Mouse (Mus musculus) c-Kit-positive CD71-positive TER-119-positive erythroid progenitor cells, embryonic 14.5 days (primary cell): ENCODE results near the gene Rph3a.
"Not testable (repeated sequence)": the region's sequence is repeated elsewhere in the genome, so short reads cannot be mapped to it uniquely, and the experiment has no call there.

Source experiments
- DNase-seq: peaks from one replicate; pipeline ENCODE4 v3.0.0-alpha.2; 2013; ENCODE audit warnings: low spot score

Gene Rph3a

DNA sequence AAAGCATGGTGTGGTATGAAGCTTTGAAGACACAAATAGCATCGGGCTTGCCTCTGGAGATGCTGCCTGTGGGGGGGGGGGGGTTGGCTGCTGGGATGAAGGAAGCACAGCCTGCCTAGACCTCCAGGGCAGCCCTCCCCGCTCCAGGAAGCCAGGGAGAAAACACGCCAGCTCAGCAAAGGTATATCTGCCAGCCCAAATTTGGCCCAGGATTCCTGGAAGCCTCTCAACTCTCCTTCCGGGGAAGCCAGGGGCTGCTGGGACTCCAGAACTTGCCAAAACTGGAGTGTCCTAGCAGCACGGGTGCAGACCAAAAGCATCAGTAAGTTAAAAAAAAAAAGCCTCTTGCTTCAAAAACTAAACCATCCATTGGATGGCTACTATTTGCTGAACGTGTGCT, 37.6 kb downstream of the Rph3a start:
- DNase-seq: no peak

DNA sequence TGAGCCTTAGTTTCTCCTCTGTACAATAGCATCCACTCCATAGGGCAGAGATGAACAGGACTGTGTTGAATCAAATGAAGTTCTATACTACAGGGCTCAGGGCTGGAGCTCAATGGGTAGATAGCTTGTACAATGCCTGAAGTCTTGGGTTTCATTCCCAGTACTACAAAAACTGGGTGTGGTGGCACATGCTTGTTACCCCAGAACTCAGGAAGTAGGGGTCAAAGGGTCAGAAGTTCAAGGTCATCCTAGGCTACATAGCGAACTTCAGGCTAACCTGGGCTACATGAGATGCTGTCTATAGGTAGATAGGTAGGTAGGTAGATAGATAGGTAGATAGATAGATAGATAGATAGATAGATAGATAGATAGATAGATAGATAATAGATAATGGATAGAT, 38.6 kb downstream of the Rph3a start:
- no peak for DNase-seq

DNA sequence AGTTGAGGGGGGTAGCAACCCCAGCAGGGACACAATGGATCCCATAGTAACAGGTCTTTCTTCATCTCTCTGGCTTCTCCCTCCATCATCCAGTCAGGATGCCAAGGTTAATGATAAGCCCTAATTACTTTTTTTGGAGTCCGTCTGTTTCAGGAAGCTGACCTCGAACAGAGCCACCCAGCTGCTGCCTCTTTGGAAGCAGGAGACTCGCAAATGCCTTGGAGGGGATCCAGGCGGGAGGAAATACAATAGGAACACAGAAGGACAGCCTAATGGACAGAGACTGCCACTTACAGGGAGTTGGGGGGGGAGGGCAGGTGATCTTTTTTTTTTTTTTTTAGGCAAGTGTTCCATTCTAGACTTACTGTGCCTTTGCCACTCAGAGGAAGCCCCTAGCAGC, 40.2 kb downstream of the Rph3a start:
- DNase-seq: no peak

DNA sequence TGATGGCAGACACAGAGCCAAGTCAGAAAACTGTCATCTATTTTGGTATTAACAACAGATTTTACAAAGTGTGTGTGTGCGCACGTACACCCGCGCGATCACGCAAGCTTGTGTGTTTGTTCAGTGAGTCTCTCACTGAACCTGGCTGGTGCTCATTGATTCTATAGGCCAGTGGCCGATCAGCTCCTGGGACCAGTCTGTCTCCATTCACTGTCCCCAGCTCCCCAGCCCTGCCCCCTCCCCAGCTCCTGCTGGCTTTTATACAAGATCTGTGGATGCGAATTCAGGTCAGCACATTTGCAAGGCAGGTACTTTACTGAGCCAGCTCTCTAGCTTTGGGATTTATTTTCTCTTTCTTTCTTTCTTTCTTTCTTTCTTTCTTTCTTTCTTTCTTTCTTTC, 41.1 kb downstream of the Rph3a start:
- no peak for DNase-seq

DNA sequence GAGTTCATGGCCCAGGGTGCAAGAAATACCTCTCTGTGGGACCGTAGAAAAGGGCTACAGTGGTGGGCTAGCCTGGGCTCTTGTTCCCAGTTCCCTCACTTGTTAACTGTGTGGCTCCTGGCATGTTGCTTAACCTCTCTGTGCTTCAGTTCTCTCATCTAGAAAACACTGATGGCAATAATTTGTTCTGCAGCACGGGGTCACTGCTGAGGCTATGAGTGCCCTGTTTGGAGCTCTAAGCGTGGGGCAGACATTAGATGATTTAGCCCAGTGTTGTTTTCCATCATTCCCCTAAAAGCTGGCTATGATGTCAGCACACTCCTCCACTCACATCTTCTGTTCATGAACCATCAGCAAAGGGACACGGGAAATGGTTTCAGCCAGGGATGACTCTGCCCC, 41.8 kb downstream of the Rph3a start:
- no peak for DNase-seq

DNA sequence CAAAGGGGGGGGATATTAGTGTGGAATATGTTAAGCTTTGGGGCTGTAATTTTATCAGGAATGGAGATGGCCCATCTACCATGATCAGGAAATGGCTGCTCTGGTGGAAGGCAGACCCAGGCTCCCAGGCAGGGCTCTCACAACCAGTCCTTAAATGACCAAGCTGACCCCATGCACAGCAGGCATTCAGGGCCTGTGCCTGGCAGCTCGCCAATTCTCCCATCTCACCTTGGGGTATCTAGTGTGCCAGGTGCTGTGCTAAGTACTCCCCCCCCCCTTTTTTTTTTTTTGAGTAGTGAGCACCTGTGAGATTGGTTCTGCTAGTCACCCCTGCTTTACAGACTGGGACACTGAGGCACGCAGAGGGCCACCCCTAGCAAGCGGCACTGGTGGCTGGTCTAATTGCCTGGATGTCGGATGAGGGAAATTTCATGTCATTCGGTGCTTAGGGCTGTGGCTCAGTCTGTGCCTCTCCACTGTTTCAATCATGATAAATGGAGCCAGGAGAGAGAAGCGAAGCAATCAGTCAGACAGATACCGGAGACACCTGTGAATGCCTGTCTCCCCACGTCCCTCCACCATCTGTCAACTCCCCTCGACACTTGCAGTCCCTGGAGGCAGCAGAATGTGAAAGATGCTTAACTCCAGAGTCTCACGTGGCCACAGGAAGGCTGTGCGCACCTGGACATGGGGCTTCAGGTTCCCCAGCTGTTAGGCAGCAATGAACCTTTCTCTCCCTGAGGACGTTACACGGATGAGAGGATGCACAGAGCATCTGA, 42.3 kb downstream of the Rph3a start:
- no peak for DNase-seq

DNA sequence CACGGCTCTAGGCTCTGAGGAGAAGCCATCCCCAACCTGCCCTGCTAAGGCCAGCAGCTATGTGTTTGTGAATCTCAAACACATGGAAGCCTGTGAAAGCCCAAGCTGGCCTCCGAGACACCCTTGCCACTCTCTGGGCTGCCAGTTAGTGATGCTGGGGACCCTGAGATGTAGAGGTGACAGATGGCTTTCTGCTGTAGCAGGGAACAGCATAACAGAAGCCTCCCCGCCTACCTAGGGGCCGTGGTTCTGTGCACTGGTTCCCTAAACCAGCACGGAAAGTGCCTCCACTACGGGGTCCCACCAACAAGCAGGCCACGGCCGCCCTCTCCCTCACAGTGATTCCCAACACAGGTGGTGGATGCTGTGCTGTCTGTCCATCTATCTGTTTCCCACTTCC, 43.0 kb downstream of the Rph3a start:
- no peak for DNase-seq

DNA sequence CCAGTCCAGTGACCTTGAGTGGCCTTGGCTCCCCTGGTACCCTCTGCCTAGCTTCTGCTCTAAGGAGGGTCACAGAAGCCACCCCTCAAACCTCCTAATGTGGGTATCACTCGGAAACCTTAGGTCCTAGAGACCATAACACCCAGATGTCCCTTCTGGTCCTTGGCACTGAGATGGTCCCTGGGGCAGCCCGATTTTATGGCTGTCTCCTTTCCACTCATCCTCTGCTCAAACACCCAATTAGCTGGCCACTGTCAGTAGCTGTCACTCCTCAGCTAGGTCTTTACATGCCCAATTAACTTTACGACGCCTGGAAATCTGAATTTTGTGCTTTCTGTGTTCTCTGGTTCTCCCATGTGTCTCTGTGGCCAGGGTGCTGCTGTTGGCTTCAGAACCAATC, 43.7 kb downstream of the Rph3a start:
- no peak for DNase-seq

DNA sequence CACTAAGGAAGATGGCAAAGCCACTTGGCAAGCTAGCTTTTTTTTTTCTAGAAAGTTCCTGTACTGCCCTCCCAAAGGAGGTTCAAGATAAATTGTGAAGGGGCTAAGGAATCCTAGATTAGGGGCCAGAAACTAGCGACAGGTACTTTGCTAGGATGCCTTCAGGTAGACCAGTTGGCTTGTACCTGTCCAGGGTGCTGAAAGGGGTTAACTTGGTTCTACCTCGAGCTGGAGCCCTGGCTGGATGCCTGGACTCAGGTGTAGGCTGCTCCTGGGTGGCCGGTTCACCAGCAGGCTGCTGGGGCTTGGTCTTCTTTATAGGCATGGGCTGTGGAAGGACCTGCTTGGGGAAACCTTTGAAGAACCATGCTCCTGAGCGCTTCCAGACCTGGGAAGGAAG, 48.9 kb downstream of the Rph3a start:
- no peak for DNase-seq

DNA sequence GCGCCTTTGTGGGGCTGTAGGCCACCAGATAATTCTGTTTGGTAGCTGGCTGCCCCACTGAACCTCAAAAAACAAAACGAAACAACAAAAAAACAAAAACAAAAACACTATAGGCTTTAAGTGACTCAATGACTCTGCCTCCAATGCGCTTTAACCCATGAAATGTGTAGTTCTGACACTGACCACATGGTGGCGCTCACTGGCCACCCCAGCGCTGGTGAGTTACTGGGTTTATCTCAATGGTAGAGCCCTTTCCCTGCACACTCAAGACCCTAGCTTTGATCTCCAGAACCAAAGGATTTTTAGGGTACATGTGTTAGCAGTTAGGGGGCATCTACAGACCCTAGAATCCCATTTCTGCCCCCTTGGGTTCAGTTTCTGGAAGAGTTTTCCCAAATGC, 55.9 kb downstream of the Rph3a start:
- peak; percentile 39 for DNase-seq

DNA sequence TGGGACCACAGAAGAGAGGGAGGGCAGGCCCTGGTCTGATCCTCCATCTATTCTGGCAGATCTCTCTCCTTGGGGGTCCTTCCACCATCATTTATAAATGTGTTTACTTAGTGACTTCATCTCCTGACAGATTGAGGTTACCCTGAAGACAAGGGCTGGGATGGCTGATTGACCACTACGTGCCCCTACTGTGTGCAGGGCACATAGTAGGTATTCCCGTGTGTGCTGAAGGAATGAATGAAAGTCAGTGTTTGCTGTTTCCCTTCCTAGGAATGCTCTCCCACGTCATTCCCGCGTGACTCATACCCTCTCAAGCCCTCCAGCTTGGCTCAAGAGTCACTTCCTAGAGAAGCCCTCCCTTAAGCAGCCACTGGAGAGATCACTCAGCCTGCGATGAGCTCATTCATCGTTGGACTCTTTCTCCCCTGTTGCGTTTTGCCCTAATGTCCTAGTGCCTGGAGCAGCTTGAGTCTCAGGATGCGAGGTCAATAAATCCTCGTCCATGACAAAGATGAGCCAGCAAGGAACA, 57.6 kb downstream of the Rph3a start:
- no peak for DNase-seq

DNA sequence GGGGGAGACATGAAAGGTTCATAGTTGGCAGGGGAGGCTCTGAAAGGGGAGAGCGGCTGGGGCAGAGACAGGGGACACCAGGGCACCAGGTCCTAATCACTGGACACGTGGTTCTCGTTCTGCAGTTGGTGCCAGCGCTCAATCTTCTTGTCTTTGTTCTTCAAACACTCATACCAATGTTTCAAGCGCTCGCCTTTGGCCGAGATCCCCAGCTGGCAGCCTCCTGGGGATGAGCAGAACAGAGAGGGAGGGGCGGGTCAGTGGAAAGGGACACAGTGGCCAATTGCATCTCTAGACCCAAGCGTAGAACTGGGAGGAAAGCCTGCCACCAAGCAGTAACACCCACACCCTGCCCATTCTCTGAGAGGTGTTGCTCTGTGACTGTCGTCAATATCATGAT, 67.8 kb downstream of the Rph3a start:
- no peak for DNase-seq

DNA sequence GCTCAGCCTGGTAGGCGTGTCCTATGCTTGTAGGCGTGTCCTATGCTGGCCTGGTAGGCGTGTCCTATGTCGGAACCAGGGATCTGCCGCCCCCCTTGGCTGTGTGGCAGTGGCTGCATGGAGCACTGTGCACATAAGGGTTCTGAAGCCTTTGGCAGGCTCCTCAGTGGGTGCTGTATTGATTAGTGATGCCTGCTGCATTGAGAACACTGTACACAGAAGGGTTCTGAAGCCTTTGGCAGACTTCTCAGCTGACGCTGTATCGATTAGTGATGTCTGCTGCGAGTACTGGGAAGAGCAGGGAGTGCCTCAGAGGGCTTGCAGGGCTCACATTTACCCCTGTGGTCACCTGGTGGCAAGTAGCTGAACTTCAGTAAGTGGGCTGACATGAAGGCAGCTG, 71.3 kb downstream of the Rph3a start:
- no peak for DNase-seq

DNA sequence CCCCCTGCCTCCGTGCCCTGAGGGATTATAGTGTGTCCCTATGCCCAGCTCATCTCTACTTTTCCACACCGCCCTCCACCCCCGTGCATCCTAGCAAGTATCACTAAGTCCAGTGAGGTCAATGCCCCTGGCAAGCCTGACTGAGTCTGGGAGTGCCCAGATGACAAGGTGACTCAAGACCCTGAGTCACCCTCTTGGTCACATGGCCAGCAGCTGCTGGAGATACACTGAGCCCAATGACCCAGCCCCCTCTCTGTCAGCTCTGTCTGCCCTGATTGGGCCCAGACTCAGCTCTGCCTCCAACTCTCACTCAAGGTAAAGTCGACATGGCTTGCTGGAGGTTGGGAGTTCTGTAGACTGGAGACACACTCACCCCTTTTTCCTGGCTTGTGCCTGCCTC, 72.1 kb downstream of the Rph3a start:
- DNase-seq: no peak

DNA sequence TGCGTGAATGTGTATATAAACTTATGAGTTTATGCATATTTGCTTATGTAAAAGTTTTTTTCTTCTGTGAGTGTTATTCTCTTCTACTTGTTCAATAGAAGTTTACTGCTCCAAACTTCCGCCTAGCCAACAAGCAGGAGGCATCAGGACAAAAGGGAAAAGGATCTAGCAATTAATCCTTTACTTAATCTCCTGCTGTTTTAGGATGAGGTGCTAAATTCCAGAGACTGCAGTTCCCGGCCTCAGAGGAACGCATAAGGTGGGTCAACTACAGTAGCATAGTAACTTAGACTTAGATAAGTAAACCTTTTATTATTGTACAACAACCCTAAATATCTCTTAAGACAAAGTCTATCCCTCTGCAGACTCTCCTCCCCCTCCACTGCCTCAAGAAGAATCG, 75.9 kb downstream of the Rph3a start:
- no peak for DNase-seq

DNA sequence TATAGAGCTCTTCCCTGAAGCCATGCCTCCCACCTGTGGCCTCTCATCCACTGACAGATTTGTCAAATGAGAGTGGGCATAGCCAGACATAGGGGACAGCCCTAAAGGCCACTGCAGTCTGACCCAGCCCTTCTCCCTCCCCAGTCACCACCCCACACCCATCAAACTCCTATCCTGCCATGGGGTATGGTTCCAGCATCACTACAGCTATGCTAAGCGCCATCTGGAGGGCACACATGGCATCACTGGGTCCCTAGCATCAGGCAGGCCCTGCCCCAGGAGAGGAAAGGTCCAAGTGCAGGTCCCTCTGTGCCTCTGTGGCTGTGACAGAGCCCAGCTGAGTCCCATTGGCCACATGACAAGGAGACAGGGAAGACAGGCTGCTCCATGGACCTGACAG, 82.9 kb downstream of the Rph3a start:
- DNase-seq: no peak

DNA sequence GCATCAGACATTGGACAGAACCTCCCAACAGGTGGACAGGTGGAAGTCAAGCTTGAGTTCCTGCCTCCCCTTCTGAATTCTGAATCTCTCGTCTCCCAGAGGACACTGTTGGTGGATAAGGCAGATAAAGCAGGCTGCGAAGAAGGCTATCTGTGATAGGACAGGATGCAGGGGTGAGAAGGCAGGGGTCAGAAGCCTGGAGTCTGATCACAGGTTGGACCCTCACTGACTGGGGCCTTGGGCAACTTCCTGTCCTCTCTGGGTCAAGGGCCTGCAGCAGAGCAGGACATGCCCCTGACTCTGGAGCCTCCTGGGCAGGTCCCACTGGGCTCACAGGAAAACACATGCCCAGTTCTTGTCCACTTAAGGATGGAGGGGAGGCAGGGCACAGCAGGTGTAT, 83.6 kb downstream of the Rph3a start:
- DNase-seq: not testable (repeated sequence)

DNA sequence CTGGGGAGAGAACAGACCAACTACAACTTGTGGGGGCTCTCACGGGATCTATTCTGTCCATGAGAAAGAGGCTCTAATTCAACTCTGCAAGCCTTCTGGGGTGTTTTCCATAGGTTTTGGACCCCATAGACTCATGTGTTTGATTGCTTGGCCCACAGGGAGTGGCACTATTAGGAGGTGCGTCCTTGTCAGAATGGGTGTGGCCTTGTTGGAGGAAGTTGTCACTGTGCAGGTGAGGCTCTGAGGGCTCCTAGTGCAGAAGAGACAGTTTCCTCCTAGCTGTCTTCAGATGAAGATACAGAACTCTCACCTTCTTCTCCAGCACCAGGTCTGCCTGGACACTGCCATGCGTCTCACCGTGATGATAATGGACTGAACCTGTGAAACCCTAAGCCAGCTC, 85.4 kb downstream of the Rph3a start:
- not testable (repeated sequence) for DNase-seq

DNA sequence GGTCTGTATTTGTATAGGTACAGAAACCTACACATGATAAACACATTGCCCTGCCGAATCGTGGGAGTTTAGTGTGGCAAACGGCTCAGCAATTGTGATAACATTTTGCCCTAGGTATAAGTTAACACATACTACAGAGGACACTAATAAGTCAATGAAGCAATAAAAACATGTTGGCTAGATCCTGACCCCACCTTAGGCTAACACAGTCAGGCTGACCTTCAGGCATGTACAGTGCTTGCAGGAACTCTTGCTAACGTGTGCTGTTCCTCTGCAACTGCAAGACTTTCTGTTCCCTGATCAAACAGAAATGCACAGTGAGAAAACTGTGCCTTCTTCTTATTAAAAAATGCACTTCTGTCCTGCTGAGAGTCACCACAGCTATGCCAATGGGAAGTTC, 85.9 kb downstream of the Rph3a start:
- DNase-seq: no peak

DNA sequence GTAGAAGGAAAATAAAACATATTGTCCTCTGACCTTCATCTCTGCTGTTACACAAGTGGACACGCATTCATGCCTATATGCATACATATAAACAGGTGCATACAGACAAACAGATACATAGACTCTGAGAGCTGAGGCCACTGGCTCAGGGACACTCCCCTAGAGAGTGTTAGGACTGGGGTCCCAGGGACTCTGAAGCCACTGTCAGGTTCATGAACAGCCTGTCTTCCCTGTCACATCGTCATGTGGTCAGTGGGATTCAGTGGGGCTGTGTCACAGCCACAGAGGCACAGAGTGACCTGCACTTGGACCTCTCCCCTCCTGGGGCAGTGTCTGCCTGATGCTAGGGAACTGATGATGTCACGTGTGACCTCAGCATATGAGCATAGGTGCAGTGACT, 89.6 kb downstream of the Rph3a start:
- no peak for DNase-seq

DNA sequence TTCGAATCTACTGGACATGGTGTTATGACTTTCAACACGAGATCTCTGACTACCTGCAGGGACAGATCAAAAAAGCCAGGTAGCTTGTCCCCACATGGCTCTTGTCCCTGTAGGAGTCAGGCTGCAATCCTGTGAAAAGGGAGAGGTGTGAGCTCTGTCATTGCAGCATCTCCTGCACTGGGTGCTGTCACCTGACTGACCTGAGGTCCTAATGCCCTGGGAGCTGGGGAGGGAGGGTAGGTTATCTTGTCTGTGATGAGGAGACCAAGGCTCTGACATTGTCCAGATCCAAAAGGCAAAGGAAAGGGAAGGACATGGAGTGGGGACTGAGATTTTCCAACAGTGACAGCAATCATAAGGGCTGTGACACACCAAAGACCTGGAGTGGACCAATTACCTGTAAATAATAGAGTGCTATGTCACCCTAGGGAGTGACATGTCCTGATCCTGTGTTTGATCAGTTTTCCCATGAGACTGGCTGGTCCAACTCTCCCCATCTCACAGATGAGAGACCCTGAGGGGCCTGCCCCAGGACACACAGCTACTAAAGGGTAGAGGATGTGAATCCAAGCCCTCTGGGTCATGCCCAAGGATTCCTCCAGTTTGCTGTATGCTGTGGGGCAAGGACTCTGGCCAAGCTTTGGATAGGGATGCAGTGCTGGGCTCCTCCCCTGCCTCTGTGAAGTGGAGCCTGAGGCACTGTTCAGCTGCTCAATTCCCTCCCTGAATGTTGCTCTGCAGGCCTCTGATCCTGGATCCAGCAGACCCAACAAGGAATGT, 90.5 kb downstream of the Rph3a start:
- not testable (repeated sequence) for DNase-seq

DNA sequence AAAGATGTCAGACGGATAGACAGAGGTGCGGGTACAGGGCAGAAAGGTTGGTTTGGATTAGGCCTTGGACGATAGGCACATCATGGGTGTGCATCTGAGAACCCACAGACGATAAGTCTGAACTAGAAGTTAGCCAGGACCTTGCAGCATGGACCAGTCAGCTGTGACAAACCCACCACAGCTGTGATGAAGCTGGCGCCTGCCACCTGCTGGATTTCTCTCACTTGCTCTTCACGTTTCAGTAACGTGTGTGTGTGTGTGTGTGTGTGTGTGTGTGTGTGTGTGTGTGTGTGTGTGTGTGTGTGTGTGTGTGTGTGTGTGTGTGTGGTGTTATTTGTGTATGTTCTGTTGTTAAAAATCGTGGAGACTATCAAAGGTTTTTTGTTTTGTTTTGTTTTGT, 95.7 kb downstream of the Rph3a start, which contains the start of gene Oas1d:
Gene Oas1d (plus strand): TSS at position 333 of the 400 bp plus-strand sequence.
- not testable (repeated sequence) for DNase-seq

DNA sequence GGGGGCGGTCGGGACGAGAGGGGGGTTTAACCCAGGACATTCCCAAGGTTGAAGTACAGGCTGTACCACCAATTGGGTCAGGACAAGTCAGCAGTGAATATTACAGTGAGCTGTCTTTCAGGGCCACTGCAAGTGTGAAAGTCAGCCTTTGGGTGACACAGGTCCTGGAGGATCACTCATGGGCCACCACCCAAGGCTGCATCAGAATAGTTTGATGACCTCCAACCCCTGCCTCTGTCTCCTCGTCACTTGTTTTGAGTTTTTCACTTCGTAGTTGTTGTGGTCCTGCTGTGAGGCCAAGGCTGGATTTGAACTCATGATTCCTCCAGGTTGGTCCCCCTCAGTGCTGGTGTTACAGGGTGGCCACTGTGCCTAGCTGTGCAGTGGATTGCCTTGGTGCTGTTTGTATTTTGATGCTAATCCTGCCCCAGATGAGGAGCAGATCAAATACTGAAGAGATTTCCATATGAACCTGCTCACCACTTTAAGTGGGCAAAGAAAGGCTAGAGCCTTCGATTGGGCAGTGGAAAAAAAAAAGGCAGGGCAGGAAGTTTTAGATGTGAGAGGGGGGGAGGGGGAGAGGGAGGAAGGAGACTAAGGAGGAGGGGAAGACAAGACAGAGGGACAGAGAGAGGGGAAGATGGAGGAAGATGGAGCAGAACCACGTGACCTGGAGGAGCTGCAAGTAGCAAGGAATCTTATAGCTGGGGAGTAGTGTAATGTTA, 101.5 kb downstream of the Rph3a start:
- DNase-seq: no peak
